Mouse (Mus musculus) hindbrain, embryonic 10.5 days (tissue): ENCODE data around the gene Slc8a1. TPM values are rescaled to one million over a fixed set of nuclear protein-coding genes. Genes with fewer than 3 reads are reported as not detected.

Experiments
- DNase-seq: peaks from one replicate; pipeline ENCODE4 v3.0.0-alpha.2; 2017; ENCODE audit warnings: low spot score
- H3K27ac ChIP-seq: fragments of 300-500 bp; sonication (generic); 2 replicates; pipeline ENCODE4 v1.5.1; 2016; ENCODE audit warnings: mild to moderate bottlenecking, moderate library complexity
- H3K27me3 ChIP-seq: fragments of 300-500 bp; sonication (generic); 2 replicates; pipeline ENCODE4 v1.6.1; 2016; ENCODE audit warnings: mild to moderate bottlenecking; ENCODE audit not compliant: poor library complexity, insufficient read depth, severe bottlenecking
- H3K36me3 ChIP-seq: fragments of 300-500 bp; sonication (generic); 2 replicates; pipeline ENCODE4 v1.6.1; 2016; ENCODE audit warnings: mild to moderate bottlenecking, moderate library complexity
- H3K4me1 ChIP-seq: fragments of 300-500 bp; sonication (generic); replicated peaks from 2 replicates; pipeline ENCODE4 v1.6.1; 2016; ENCODE audit warnings: mild to moderate bottlenecking
- H3K4me3 ChIP-seq: fragments of 300-500 bp; sonication (generic); 2 replicates; pipeline ENCODE4 v1.5.1; 2016; ENCODE audit warnings: mild to moderate bottlenecking, moderate library complexity
- H3K9me3 ChIP-seq: fragments of 300-500 bp; sonication (generic); 2 replicates; pipeline ENCODE4 v1.6.1; 2016; ENCODE audit warnings: mild to moderate bottlenecking, moderate library complexity
- WGBS: fragments of 180-500 bp; shearing (Covaris S2); methylation state at CpG from one replicate; pipeline ENCODE4 v1.1.7; 2016; 5-methylcytosine and 5-hydroxymethylcytosine counted together
- polyA plus RNA-seq: library from polyadenylated mRNA; unstranded; fragments of >200 nt; fragmentation: Nextera tagmentation; extraction: Ambion mirVana; gene quantifications from 2 replicates; pipeline ENCODE4 v1.2.1, GENCODE M21; 2016

Gene Slc8a1
- polyA plus RNA-seq, 1 experiment from 2014 or later, result 2.6 TPM

DNA sequence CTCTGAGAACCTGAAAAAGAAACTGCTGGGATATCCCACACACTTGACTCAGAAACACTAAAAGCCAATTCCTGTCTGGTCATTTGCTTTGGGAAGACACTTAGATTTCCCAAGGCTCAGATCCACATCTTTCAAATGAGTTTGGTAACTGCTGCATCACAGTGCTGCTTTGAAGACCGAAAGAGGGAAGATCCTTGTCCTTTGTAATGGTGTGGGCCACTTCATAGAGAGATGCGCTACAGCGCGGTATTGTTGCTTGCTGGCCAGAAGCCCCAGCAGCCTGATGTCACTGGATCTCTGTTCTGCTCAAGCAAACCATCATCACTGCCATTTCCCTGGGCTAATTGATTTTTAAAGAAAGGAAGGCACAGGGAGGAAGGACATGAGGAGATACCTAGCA, 325.4 kb downstream of the Slc8a1 start:
- Histone ChIP-seq H3K4me3 (no peak overlapping the region), H3K9me3 (no peaks in the 10 kb centered on the region), H3K36me3 (0 out of 2 replicates have a peak, but pooled peaks cover under 1% of the 10 kb centered on the region), H3K27me3 (no peaks in the 10 kb centered on the region), H3K27ac (no peak overlapping the region), H3K4me1 (no peaks in the 10 kb centered on the region)
- DNase-seq, result no peak
- 92% methylated on average over 4 of the region's 4 CpGs for WGBS

DNA sequence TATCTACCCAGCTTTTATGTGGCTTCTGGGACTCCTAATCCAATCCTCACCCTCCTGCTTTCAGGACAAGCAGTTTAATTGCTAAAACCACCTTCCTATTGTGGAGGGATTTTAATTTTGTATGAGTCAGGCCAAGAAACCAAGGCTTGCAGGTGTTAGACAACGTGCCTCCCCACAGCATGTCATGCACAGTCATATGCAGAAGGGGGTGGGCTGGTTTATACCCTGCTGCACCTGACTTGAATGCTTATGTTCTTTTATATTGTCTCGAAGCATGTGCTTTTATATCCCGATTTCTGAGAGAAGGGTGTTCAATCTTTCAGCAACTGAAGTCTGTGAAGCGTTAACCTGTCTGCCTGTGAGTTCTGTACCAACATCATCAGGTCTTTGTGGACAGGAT, 334.0 kb downstream of the Slc8a1 start:
- WGBS, result 58% methylated on average over 4 of the region's 4 CpGs
- Histone ChIP-seq H3K27ac (no peak overlapping the region), H3K9me3 (no peaks in the 10 kb centered on the region), H3K36me3 (0 out of 2 replicates have a peak, but pooled peaks cover 4% of the 10 kb centered on the region), H3K4me3 (no peak overlapping the region), H3K4me1 (peaks cover 5% of the 10 kb centered on the region; the same call in 1 of the 2 replicates), H3K27me3 (no peaks in the 10 kb centered on the region)
- no peak for DNase-seq

DNA sequence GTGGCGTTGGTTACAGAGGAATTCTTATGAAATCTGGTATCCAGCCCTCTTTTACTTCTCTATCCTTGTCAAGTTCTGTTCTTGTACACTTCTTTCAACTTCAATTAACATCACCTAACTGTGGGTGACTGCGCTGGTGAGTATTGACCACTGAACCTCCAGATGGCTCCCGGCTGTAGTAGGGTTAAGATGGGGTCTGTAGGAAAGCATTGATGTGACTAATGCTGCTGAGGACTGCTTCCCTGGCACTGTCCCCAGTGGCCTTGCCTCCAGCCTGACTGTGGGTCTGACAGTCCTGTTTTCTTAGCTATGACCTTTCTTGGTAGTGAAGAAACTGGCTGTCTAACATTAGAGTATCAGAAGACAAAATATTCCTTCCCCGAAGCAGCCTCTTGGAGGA, 335.1 kb downstream of the Slc8a1 start:
- no peak overlapping the region for H3K27ac ChIP-seq
- H3K4me1 ChIP-seq, result peaks cover 5% of the 10 kb centered on the region; the same call in 1 of the 2 replicates
- H3K27me3 ChIP-seq, result no peaks in the 10 kb centered on the region
- no peaks in the 10 kb centered on the region for H3K9me3 ChIP-seq
- WGBS, result 85% methylated on average over 4 of the region's 4 CpGs
- no peak for DNase-seq
- 0 out of 2 replicates have a peak, but pooled peaks cover 4% of the 10 kb centered on the region for H3K36me3 ChIP-seq
- H3K4me3 ChIP-seq, result no peak overlapping the region

GRCm38 (mm10) chr17:81402636-81403035, 335.5 kb downstream of the Slc8a1 start:
- H3K4me1 ChIP-seq, result peaks cover 5% of the 10 kb centered on the region; the same call in 1 of the 2 replicates
- 0 out of 2 replicates have a peak, but pooled peaks cover 3% of the 10 kb centered on the region for H3K36me3 ChIP-seq
- H3K27me3 ChIP-seq, result no peaks in the 10 kb centered on the region
- WGBS, result 78% methylated on average over 2 of the region's 2 CpGs
- H3K9me3 ChIP-seq, result no peaks in the 10 kb centered on the region
- H3K4me3 ChIP-seq, result no peak overlapping the region
- DNase-seq, result no peak
- H3K27ac ChIP-seq, result no peak overlapping the region

- DNase-seq, result no peak
- WGBS, result 73% methylated on average over 5 of the region's 5 CpGs
- Histone ChIP-seq H3K9me3 (no peaks in the 10 kb centered on the region), H3K36me3 (no peaks in the 10 kb centered on the region), H3K27ac (no peak overlapping the region), H3K4me3 (no peak overlapping the region), H3K27me3 (no peaks in the 10 kb centered on the region), H3K4me1 (peaks cover 5% of the 10 kb centered on the region; the same call in 1 of the 2 replicates)
Measured at GRCm38 (mm10) chr17:81400377-81400776, 337.8 kb downstream of the Slc8a1 start.

DNA sequence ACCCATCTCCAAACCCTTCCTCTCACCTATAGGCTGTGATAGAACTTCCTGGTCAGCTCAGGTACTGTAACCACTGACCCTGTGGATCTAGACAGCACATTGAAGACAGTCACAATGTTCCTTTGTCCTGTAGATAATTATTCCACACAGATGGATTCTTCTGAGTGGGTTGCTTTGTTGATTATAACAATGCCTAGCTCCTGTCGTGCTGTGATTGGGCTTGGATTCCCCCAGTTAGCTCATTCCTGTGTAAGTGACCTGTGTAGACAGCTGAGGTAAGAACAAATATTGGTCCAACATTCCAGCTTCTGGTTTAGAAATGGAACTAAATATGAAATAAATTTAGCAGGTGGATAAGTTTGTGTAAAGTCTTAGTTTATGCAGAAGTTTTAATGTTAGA, 340.7 kb downstream of the Slc8a1 start:
- Histone ChIP-seq H3K9me3 (no peaks in the 10 kb centered on the region), H3K4me3 (no peak overlapping the region)
- 52% methylated on average over 1 of the region's 1 CpGs for WGBS

DNA sequence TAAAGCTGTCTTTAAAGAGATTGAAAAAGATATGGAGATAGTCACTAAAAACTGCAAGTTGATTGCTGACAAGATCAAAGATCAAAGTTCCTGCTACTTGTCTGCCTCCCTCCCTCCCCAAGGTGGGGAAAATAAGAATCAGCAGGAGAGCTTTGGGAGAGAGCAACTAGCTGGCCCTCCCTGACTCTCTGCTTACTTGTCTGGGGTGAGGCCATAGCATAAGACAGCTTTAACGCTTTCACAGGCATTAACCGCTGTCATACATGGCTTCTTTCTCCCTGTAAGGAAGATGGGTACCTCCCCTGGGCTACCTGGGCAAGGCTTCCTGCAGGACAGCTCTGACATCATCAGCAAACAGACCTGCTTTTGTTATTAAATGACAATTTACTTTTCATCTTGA, 344.1 kb downstream of the Slc8a1 start:
- Histone ChIP-seq H3K27ac (no peak overlapping the region), H3K4me3 (no peak overlapping the region), H3K9me3 (no peaks in the 10 kb centered on the region), H3K36me3 (no peaks in the 10 kb centered on the region), H3K27me3 (no peaks in the 10 kb centered on the region), H3K4me1 (peaks cover 3% of the 10 kb centered on the region; the same call in 1 of the 2 replicates)
- no peak for DNase-seq
- WGBS, result 38% methylated on average over 2 of the region's 2 CpGs

More for the DNA sequence above, 340.7 kb downstream of the Slc8a1 start:
- DNase-seq, result no peak
- Histone ChIP-seq H3K36me3 (no peaks in the 10 kb centered on the region), H3K4me1 (peaks cover 8% of the 10 kb centered on the region), H3K27ac (no peak overlapping the region), H3K27me3 (no peaks in the 10 kb centered on the region)

- DNase-seq, result no peak
- no peaks in the 10 kb centered on the region for H3K36me3 ChIP-seq
- 76% methylated on average over 4 of the region's 4 CpGs for WGBS
- peaks cover 3% of the 10 kb centered on the region; the same call in 1 of the 2 replicates for H3K4me1 ChIP-seq
- no peaks in the 10 kb centered on the region for H3K9me3 ChIP-seq
- H3K4me3 ChIP-seq, result no peak overlapping the region
- H3K27ac ChIP-seq, result no peak overlapping the region
- no peaks in the 10 kb centered on the region for H3K27me3 ChIP-seq
Measured at GRCm38 (mm10) chr17:81393040-81393439, 345.1 kb downstream of the Slc8a1 start.

DNA sequence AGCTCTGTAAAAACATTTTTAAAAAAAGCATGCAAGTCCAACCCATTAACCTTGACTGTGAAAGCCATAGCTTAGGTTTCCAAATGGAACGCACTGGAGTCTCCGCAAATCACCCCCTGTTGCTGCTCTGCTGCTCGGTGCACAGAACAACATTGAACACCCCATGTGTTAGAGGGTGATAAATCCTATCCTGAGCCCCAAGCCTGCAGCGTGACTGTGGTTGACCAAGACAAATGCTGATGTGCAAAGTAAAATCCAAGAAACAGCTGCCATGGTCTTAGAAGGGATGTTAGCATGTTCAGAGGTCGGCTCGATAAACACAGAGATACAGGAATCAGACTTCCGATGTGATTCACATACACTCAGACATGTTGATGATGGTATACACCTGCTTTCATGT, 346.7 kb downstream of the Slc8a1 start:
- H3K9me3 ChIP-seq, result no peaks in the 10 kb centered on the region
- no peak overlapping the region for H3K27ac ChIP-seq
- WGBS, result 95% methylated on average over 7 of the region's 7 CpGs
- DNase-seq, result no peak
- peaks cover 3% of the 10 kb centered on the region; the same call in 1 of the 2 replicates for H3K4me1 ChIP-seq
- no peak overlapping the region for H3K4me3 ChIP-seq
- H3K36me3 ChIP-seq, result no peaks in the 10 kb centered on the region
- no peaks in the 10 kb centered on the region for H3K27me3 ChIP-seq

DNA sequence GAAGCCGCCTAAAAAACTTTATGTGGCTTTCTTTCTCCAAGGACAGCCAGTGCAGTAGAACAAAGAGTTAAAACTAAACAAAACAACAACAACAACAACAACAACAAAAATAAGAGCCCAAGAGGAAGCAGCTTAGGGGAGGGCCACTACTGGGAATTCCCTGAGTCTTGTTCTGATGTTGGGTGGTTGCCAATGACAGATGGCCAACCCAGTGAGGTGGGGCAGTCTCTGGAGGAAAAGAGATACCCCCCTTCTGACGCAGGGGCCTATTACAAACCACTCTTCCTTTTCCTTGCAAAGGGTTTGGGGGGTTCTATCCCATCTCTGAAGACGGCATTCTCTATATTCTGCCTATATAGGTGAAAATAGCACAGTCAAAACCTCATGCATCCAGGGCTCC, 347.4 kb downstream of the Slc8a1 start:
- DNase-seq, result no peak
- WGBS, result 87% methylated on average over 3 of the region's 3 CpGs
- Histone ChIP-seq H3K27me3 (no peaks in the 10 kb centered on the region), H3K27ac (no peak overlapping the region), H3K9me3 (no peaks in the 10 kb centered on the region), H3K36me3 (no peaks in the 10 kb centered on the region), H3K4me3 (no peak overlapping the region), H3K4me1 (peaks cover 3% of the 10 kb centered on the region; the same call in 1 of the 2 replicates)

DNA sequence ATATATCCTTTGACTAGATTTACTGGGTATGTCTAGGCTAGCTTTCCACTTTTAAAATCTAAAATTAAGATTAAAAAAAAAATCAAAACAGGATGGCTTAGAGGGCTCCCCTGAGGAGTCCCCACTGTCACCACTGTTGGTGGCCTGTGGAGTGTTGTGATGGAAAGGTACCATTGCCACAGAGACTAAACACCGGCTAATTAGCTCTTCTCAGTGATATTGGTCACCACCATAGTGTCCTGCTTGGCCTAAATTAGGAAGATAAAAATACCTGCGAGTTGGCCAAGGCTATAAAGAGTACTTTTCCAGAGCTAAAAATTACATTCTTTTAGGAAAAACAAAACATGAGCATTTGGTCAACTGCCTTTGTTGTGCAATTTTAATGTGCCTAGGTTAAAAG, 352.1 kb downstream of the Slc8a1 start:
- WGBS, result 83% methylated on average over 2 of the region's 2 CpGs
- Histone ChIP-seq H3K4me1 (no peaks in the 10 kb centered on the region), H3K4me3 (no peak overlapping the region), H3K27me3 (no peaks in the 10 kb centered on the region), H3K36me3 (no peaks in the 10 kb centered on the region), H3K9me3 (no peaks in the 10 kb centered on the region), H3K27ac (no peak overlapping the region)
- no peak for DNase-seq

GRCm38 (mm10) chr17:81385476-81385875, 352.7 kb downstream of the Slc8a1 start:
- Histone ChIP-seq H3K9me3 (no peaks in the 10 kb centered on the region), H3K4me3 (no peak overlapping the region), H3K27me3 (no peaks in the 10 kb centered on the region), H3K4me1 (no peaks in the 10 kb centered on the region), H3K27ac (no peak overlapping the region), H3K36me3 (no peaks in the 10 kb centered on the region)
- WGBS, result 87% methylated on average over 5 of the region's 5 CpGs
- no peak for DNase-seq

- no peaks in the 10 kb centered on the region for H3K27me3 ChIP-seq
- no peaks in the 10 kb centered on the region for H3K9me3 ChIP-seq
- H3K36me3 ChIP-seq, result no peaks in the 10 kb centered on the region
- no peak overlapping the region for H3K27ac ChIP-seq
- no peak overlapping the region for H3K4me3 ChIP-seq
- DNase-seq, result no peak
- no peaks in the 10 kb centered on the region for H3K4me1 ChIP-seq
- 93% methylated on average over 4 of the region's 4 CpGs for WGBS
Measured at GRCm38 (mm10) chr17:81383461-81383860, 354.7 kb downstream of the Slc8a1 start.

GRCm38 (mm10) chr17:81378436-81378835, 359.7 kb downstream of the Slc8a1 start:
- 85% methylated on average over 7 of the region's 7 CpGs for WGBS
- H3K27ac ChIP-seq, result no peak overlapping the region
- H3K27me3 ChIP-seq, result no peaks in the 10 kb centered on the region
- H3K9me3 ChIP-seq, result no peaks in the 10 kb centered on the region
- DNase-seq, result no peak
- H3K4me1 ChIP-seq, result no peaks in the 10 kb centered on the region
- H3K4me3 ChIP-seq, result no peak overlapping the region
- no peaks in the 10 kb centered on the region for H3K36me3 ChIP-seq
